Mouse (Mus musculus) layer of hippocampus, postnatal 10 days (tissue): ENCODE results near the gene Bdkrb1. TPM values are rescaled to one million over a fixed set of nuclear protein-coding genes. Genes with fewer than 3 reads are reported as not detected.

Experiments
- DNase-seq, 2 experiments: peaks; one replicate each; pipeline ENCODE4 v3.0.0; 2021; ENCODE audit warnings: low spot score in 2 of 2
- long read RNA-seq: library from polyadenylated mRNA; stranded (forward); transcript quantifications from one replicate; pipeline ENCODE4 v2.0.0, GENCODE M21; 2023
- total RNA-seq, 2 experiments: library from RNA; stranded (reverse); gene quantifications; 2 replicates each; pipeline ENCODE4 v1.2.3; 2021

Bdkrb1 gene
- total RNA-seq: not detected
- long read RNA-seq: 0 reads

DNA sequence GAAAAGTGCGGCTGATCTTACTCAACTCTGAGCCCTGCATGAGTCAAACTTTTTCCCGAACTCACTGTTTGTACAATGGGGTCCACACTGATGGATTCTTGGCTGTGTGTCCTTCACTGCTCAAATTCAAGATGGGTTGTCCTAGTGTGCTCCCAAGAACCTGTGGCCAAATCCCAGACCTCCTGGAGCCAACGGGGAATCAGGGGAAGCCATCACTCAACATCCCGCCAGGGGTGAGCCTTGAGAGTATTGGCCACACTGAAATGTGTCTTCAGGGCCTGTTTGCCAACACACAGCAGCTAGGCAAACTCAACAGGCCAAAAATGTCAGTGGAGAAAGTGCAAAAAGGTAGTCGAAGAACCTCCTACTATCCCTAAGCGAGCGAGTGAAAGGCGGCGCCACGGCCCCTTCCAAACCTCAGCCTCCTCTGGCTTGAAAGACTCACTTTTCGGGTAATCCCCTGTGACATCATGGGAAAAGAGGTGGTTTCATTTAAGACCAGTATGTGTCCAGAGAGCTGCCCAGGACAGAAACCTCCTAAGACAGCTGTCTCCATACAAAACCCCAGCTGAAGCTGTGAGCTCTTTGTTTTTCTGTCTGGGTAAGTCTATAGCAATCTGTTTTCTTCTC lies at the start of gene Bdkrb1:
TSS of gene Bdkrb1 (plus strand) at position 505 of the 630 bp plus-strand sequence.
- no peak for DNase-seq

DNA sequence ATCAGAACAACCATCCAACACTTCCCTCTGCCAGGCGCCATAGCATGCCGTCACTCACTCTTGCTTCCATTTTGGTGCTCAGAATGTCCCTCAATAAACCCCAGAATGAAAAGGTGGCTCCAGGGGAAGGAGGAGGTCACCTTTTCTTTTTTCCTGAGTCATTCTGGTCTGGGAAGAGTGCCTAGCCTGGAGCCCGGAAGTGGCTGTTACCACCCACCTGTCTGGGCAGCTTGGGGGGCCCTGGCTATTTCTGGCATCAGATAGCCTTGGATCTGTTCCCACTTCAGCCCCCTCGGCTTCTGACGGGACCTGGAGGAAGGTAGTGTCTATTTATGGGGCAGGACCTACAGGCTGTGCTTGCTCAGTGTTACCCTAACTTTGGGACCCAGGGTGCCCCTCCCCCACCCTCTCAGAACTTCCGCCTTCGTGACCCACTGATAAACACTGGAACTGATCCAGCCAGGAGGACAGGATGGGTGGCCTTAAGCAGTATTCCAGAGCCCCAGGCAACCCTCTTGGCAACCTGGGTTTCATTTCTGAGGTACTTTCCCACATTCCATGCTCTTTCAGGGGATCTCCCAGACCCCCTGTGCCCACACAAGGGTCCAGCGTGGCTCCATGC lies 48.6 kb upstream of the Bdkrb1 start:
- DNase-seq: no peak

DNA sequence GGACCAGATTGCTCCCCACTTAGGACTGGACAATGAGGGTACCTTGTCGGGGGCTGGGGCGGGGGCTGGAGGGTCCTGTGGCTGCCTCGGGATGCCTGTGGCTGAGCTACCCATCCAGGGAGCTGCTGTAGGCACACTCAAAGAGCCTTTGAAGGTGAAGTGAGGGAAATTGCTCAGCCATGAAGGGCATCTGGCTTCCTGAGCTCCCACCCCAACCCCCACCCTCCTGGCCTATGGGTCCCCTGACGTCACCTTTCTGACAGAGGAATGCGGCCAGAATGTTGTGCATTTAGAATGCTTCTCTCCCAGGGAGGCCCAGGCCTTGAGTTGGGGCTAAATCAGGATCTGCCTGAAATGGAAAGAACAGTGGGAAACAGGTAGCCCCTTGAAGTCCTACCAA lies 47.7 kb upstream of the Bdkrb1 start:
- DNase-seq: no peak

DNA sequence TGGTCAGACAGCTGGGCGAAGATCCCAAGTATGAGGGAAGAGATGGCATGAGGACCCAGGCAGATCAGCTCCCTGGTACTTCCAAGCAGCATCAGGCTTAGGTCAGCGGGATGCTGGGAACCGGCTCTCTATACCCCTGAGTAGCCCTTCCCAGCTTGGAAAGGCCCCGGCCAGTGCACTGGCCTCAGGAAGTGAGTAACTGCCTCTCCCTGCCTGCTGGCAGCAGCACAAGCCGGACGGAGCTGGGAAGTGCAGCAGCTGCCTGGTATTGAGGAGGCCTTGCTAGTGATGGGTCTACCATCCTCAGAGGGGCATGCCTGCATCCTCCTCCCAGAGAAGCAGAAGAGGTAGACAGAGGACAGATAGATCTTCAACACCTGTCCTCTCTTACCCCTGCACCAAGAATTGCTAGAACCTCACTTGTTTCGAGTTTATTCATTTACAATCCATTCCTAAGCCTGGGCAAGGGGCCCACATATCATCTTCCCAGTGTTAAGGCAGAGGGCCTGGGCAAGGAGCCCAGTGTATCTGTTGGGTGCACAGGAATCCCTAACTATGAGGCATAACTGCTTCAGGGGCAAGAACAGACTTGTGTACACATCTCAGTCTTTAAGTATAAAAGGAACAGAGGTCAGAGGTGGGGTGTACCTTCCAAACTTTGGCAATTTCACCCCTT lies 45.5 kb upstream of the Bdkrb1 start:
- no peak for DNase-seq

DNA sequence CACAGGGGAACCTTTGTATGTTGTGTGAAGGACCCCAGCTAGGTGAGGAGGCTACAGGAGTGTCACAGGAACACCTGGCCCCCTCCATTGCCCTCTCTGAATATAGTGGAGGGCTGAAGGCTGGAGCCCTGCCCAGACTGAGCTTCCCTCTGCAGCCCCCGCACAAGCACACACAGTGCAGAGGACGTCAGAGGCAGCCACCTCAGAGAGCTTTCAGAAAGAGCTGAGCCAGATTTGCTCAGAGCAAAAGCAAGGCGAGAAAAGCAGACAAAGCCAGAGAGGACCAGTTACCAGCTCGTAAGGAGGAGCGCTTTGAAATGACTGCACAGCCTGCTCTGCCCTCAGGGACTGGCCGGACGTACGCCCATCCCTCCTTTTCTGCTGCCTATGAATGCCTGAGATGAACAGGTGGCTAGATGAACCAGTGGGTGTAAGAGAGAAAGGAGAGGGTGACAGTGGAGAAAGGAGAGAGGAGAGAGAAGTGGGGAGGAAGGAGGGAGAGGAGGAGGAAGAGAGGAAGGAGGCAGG lies 41.8 kb upstream of the Bdkrb1 start:
- no peak for DNase-seq

DNA sequence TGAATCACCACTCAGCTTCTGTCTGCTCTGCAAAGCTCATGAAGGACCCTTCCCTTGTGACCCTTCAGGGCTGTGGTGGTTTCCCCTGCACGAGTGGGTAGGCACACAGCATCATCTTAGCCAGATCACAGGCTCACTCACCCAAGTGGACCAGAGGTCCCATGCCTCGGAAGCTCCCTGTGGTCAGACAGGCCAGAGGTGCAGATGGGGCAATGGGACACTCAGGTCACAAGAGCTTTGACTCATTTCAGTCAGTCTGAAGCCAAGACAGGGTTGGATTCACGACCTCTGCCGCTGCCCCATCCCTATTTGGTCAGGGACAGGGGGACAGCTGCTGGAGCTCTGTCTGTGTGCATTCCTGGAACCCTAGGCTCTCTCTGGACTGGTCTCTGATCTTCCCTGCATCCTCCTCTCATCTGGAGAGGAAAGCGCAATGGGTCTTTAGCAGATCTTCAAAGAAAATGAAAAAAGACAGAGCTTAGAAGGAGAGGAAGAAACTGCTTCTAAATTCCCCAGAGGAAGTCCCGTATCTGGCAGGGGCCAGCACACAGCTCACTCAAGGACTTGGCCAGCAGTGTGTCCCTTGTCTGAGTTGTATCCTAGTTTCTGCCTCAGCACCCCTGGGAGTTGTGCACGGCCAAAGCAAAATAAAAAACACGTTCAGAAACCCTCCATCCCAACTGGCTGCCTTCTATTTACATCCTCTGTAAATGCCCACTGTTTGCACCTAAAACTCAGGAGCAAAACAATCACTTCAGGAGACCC lies 40.6 kb upstream of the Bdkrb1 start:
- DNase-seq: no peak

DNA sequence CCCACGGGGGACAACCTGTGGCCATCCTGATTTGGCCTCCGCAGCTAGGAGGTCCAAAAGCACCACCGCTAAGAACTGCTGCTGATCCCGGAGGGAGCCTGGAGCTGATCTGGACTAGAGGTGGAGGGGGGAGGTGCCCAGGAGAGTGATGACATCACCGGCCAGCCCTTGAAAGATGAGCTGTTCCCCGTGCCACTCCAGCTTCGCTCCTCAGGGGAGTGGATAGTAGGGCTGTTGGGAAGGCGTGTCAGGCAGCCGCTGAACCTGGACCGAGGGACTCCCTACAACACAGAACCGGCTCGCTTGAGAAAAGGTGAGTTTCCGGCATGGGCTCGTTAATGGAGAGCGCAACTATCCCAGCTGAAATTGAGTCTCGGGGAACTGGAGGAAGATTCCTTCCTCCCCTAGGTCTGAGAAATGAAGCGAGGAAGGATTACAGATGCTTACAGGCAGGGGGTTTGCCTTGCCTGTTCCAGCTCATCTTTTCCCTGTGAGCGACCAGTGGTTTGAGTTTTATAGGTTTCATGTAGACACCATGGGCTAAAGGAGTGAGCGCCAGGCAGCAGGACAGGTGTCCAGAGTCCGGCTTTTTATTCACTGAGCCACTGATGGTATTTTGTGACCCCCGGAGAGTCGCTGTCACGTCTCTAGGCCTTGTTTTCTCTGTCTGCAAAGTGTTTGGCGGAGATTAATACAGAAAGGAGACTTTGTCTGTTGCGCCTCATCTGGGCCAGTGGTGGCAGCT lies 39.8 kb upstream of the Bdkrb1 start, which contains the start of gene Bdkrb2:
TSS of gene Bdkrb2 (plus strand) at position 291 of the 745 bp plus-strand sequence.
- no peak for DNase-seq

GRCm38 (mm10) chr12:105563726-105564275 lies 39.1 kb upstream of the Bdkrb1 start:
- no peak for DNase-seq

DNA sequence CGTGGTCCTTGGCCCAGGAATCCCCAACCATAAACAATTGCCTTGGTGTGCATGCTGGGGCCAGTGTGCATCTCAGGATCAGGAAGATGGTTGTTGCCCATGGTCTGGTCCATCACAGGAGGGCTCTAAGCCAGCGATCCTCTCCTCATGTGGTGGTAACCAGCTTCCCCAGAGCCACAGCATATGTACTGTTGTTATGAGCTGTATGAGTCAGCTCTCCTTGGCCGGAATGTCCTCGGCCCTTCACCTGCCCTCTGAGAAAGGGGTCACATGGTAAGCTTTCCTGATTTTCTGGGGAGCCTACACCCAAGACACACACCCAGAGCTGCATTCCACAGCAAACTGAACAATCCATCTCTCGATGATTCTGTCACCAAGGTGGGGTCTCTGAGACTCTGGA lies 37.7 kb upstream of the Bdkrb1 start:
- DNase-seq: no peak

DNA sequence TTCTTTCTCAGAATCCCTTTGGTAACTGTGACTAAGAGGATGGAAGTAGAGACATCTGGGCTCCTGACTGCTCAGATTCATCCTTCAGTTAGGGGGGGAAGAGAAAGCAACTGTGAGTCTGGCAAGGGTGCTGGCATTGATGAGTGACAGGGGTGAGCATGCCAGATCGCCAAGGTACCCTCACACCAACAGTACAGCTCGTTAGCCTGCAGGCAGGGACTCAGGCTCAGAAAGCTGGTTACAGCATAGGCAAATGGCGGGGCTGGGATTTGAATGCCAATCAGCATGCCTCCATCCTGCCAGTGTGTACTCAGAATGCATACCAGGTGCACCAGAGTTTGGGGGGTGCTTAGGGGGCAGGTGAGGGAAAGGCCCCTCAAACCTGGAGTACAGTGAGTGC lies 31.0 kb upstream of the Bdkrb1 start:
- no peak for DNase-seq

GRCm38 (mm10) chr12:105572622-105573021 lies 30.3 kb upstream of the Bdkrb1 start:
- no peak for DNase-seq

DNA sequence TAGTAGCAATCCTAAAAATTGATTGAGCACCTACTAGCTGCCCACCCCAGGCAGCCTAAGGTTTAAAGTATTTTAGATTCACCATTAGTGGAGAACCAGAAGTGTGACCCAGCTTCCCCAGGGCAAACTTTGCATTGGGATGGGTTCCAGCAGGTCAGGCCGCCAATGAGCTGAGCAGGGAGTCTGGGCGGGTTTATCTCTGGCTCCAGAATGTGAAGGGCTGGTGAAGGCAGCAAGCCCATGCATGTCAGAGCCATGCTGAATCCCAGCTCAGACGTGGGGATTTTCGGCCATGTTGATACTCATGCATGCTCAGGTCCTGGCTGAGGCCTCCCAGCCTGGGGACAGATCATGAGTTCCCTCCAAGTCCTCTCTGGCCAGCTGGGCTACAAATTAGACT lies 28.5 kb upstream of the Bdkrb1 start:
- DNase-seq: no peak

GRCm38 (mm10) chr12:105580490-105580889 lies 22.4 kb upstream of the Bdkrb1 start:
- DNase-seq: no peak

DNA sequence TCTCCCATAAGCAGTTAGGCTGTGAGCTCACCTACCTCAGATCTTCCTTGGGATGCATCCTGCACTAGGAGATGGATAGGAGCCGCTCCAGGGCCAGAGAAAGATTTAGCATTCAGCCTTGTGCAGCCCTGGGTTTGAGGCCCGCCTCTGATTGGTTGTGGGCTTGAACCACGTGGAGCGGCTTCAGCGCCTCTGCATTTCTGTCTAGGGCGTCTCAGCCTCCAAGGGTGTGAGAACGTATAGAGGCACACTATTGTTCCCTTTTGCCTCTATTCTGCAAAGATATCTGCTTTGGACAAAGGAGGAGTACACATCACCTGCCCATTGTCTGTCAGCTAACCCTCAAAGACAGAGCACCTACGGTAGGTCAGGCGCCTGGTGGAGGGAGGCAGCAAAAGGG lies 20.4 kb upstream of the Bdkrb1 start:
- DNase-seq: no peak

GRCm38 (mm10) chr12:105583484-105583883 lies 19.4 kb upstream of the Bdkrb1 start:
- DNase-seq: no peak

GRCm38 (mm10) chr12:105584851-105585250 lies 18.0 kb upstream of the Bdkrb1 start:
- peak; percentile 73 to 82 for DNase-seq

- no peak for DNase-seq
Measured at GRCm38 (mm10) chr12:105587526-105587925, 15.4 kb upstream of the Bdkrb1 start.

DNA sequence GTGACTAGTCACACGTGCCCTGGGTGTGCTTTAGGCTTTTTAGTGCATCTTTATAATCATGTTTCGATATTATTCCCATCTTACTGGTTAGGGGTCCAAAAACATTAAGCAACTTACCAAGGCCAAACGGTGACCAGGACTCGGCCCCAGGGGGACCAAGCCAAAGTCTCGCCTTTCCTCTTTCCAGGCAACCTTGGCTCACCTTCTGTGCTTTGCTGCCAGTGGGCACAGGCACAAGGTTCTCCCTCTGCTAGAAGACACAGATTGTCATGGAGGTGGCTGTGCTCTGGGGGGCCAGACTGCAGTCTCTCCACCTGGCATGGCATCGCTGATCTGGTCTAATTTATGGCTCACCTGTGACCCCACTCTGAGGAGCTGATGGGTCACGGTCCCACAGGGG lies 12.1 kb upstream of the Bdkrb1 start:
- no peak for DNase-seq

DNA sequence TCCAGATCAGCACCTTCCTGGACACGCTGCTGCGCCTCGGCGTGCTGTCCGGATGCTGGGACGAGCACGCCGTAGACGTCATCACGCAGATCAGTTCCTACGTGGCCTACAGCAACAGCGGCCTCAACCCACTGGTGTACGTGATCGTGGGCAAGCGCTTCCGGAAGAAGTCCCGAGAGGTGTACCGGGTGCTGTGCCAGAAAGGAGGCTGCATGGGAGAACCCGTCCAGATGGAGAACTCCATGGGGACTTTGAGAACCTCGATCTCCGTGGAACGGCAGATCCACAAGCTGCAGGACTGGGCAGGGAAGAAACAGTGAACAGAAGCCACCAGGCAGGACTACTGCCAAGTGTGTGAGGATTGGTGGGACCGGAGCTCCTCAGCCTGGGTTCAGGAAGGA lies 10.5 kb upstream of the Bdkrb1 start:
- no peak for DNase-seq

GRCm38 (mm10) chr12:105593471-105593870 lies 9.4 kb upstream of the Bdkrb1 start:
- no peak for DNase-seq

GRCm38 (mm10) chr12:105597135-105597534 lies 5.8 kb upstream of the Bdkrb1 start:
- DNase-seq: no peak
